Mouse (Mus musculus): ENCODE measurements around the gene Zbtb20. TPM values are rescaled to one million over a fixed set of nuclear protein-coding genes. Genes with fewer than 3 reads are reported as not detected.
A peak's percentile ranks its signal among the peaks of the same experiment; 100 is the strongest.

Gene Zbtb20
- polyA plus RNA-seq, 1 experiment from 2014 or later = 32.5 TPM

DNA sequence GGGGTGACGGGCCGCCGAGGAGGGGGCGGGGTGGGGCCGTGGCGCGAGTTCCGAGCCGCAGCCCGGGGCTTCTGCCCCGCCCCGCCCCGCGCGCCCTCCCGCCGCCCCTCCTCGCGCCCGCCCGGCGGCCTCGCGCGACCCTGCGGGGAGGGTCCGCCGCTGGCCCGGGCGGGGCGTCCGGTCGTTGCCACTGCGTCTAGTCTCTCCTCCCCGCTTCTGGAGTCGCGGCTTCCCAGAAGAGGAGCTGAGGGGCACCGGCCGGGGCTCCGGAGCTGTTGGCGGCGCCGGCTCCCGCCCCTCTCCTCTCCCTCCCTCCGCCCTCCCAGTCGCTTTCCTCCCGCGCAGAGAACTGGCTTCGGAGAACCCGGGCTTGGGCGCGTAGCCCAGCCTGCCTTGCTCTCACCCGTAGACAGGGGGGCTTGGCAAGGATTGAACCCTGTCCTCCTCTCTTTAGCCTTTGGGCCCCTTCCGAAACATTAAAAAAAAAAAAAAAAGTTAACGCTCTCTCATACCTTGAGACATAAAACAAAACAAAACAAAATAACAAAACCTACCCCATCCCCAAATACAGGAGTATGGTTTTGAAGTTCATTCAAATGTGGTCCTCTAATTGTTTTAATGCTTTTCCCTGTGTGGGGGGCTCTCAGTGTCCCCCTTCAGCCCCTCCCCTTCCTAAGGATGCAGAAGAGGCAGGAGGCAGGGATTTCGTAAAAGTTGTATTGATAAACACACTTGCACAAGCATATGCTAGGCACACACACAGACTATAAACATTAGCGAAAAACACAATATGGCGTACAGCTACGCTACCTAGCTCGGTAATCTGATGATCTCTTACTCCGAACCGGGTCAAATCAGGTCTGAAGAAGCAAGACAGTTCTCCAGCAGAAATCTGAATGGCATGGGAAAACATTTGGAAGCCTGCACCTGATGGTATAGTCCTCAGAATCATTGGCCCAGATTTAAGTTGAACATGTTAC is 630 bp downstream of the Zbtb20 start:
- 1% methylated on average over 61 of the region's 62 CpGs for WGBS
- DNase-seq (ENCODE audit: low spot score) = peak; percentile 85
- Histone ChIP-seq H3K4me1 (no peaks in the 10 kb centered on the region), H3K4me3 (peak overlapping the region; percentile 73), H3K36me3 (no peaks in the 10 kb centered on the region), H3K9me3 (no peaks in the 10 kb centered on the region), H3K27ac (peak overlapping the region; percentile 96), H3K27me3 (ENCODE audit: insufficient read depth, poor library complexity, severe bottlenecking) (no peaks in the 10 kb centered on the region)

DNA sequence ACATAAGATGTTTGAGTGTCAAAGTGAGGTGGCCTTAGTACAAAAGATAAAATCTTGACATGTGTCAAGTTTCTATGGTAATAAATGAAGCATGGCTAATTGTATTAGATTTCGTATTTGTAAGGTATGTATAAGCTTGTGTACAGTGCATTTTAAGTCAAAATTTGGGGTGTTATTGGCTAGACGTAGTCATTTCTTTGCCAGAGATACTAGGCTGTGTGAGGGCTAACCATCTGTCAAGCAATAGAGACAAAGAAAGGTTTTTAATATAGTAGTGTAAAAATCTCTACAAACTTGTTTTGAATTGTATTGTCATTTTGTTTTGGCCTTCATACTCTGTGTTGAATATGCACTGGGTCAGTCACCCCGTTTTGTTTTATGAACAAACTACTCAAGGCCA is 4.4 kb downstream of the Zbtb20 start:
- H3K27me3 ChIP-seq (ENCODE audit: insufficient read depth, poor library complexity, severe bottlenecking) = no peaks in the 10 kb centered on the region
- H3K9me3 ChIP-seq = no peaks in the 10 kb centered on the region
- H3K27ac ChIP-seq = no peak overlapping the region
- no peaks in the 10 kb centered on the region; the same call in 1 of the 2 replicates for H3K4me1 ChIP-seq
- no peak overlapping the region for H3K4me3 ChIP-seq
- 77% methylated on average over 3 of the region's 3 CpGs for WGBS
- no peaks in the 10 kb centered on the region for H3K36me3 ChIP-seq
- DNase-seq (ENCODE audit: low spot score) = no peak

DNA sequence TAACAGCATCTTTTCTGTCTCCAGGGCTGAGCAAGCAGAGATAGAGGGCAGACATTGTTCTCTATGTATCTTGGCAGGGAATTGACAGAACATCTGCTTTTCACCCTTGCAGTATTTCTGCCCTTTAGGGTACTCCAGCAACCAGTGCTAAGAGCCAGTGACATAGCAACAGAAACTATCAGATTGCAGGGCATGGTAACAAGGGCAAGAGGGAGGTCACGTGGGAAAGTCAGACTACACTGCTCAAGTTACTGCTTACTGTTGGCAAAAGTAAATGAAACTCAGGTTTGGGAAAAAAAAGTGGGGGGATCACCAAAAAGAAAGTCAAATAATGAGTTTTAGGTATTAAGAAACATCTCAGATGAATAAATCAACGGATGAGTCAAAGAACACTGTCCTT is 9.9 kb downstream of the Zbtb20 start:
- 58% methylated on average over 2 of the region's 2 CpGs for WGBS
- Histone ChIP-seq H3K4me3 (no peak overlapping the region), H3K27ac (no peak overlapping the region), H3K9me3 (no peaks in the 10 kb centered on the region), H3K27me3 (ENCODE audit: insufficient read depth, poor library complexity, severe bottlenecking) (no peaks in the 10 kb centered on the region), H3K4me1 (peaks cover 5% of the 10 kb centered on the region), H3K36me3 (no peaks in the 10 kb centered on the region)
- DNase-seq (ENCODE audit: low spot score) = no peak

DNA sequence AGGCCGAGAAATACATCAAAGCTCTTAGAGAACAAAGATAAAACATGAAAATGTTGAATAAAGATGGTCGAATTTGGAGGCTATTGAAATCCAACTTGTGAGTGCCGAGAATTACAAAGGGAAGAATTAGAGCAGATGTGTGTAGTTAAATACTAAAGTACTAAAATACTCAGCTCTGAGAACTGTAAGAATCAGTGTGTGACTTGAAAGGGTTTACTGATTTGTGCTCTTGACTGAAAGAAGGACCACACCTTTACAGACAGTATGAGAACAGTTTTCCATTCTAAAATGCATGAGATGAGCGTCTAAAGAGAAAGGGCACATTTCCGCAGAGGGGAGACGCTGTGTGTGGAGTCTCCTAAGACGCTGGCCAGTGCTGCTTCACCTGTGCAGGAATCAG is 10.3 kb downstream of the Zbtb20 start:
- Histone ChIP-seq H3K4me3 (no peak overlapping the region), H3K27me3 (ENCODE audit: insufficient read depth, poor library complexity, severe bottlenecking) (no peaks in the 10 kb centered on the region), H3K36me3 (no peaks in the 10 kb centered on the region), H3K9me3 (no peaks in the 10 kb centered on the region), H3K27ac (no peak overlapping the region), H3K4me1 (peaks cover 5% of the 10 kb centered on the region)
- DNase-seq (ENCODE audit: low spot score) = no peak
- 80% methylated on average over 7 of the region's 7 CpGs for WGBS

DNA sequence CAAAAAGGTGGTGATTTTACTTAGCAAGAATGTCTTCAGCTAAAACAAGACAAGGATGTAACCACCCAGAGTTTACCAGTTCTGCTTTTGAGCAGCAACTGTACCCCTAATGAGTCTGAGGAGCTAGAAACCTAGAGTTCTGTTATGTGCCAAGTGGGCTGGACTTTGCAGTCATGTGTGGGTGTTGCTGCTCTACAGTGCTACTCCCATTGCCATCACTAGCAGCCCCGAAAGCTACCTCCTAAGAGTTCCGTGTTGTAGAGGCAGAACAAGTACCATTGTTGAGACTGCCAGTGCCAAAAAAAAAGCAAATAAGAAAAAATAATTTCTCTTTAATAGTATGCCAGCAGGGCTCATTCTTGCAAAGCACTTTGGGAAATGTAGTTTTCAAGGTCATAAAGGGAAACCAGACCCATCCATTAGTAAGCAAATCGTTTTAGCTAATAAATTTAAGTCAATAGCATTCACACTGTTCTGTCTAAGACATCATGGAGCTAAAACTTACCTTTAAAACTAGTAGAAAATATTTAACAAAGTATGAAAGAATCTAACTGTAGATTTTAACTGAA is 21.5 kb downstream of the Zbtb20 start:
- Histone ChIP-seq H3K4me1 (no peaks in the 10 kb centered on the region), H3K27ac (no peak overlapping the region), H3K9me3 (no peaks in the 10 kb centered on the region), H3K27me3 (ENCODE audit: insufficient read depth, poor library complexity, severe bottlenecking) (no peaks in the 10 kb centered on the region), H3K36me3 (no peaks in the 10 kb centered on the region), H3K4me3 (no peak overlapping the region)
- 82% methylated on average over 3 of the region's 3 CpGs for WGBS
- DNase-seq (ENCODE audit: low spot score) = no peak

DNA sequence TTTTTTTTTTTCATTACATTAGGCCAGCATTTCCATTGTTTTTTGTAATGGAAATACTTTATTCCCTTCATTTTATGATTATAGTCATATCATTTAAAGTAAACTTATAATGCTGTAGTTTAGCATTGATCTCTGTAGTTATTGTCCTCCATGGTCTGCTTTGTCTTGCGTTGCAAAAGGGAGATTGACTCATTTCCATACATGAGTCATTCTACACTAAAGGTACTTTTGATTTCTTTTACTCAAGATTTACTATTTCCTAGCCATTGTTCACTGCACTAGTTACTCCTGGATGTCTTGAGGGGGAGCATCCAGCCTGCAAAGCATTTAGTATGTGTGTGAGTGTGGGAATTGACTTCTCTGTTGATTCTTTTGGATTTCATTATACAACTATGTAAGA is 24.6 kb downstream of the Zbtb20 start:
- DNase-seq (ENCODE audit: low spot score) = no peak
- WGBS = 80% methylated on average over 1 of the region's 1 CpGs
- no peak overlapping the region for H3K27ac ChIP-seq
- no peak overlapping the region for H3K4me3 ChIP-seq
- no peaks in the 10 kb centered on the region for H3K36me3 ChIP-seq
- no peaks in the 10 kb centered on the region for H3K27me3 ChIP-seq (ENCODE audit: insufficient read depth, poor library complexity, severe bottlenecking)
- no peaks in the 10 kb centered on the region for H3K9me3 ChIP-seq
- no peaks in the 10 kb centered on the region for H3K4me1 ChIP-seq

DNA sequence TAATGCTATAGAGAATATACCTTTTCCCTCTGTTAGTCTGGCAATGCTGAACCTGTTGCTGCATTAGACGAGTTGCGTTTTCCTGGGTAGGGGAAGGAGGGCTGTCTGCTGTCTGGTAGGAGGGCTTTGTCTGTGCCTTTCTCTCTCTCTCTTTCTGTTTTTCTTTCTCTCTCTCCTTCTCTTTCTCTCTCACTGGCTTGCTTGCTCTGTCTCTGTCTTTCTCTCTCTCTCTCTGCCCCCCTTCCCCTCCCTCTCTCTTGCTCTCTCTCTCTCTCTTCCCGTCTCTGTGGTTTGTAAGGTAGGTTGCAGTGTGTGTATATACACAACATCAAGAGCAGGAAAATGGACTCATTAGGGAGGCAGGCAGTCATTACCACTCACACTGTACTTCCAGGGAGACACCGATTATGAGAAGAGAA is 31.6 kb downstream of the Zbtb20 start:
- H3K27me3 ChIP-seq (ENCODE audit: insufficient read depth, poor library complexity, severe bottlenecking) = no peaks in the 10 kb centered on the region
- 47% methylated on average over 4 of the region's 4 CpGs for WGBS
- H3K36me3 ChIP-seq = no peaks in the 10 kb centered on the region
- H3K4me3 ChIP-seq = peak overlapping the region; percentile 27
- no peak for DNase-seq (ENCODE audit: low spot score)
- H3K27ac ChIP-seq = peak overlapping the region; percentile 78
- peaks cover 21% of the 10 kb centered on the region for H3K4me1 ChIP-seq
- H3K9me3 ChIP-seq = no peaks in the 10 kb centered on the region

DNA sequence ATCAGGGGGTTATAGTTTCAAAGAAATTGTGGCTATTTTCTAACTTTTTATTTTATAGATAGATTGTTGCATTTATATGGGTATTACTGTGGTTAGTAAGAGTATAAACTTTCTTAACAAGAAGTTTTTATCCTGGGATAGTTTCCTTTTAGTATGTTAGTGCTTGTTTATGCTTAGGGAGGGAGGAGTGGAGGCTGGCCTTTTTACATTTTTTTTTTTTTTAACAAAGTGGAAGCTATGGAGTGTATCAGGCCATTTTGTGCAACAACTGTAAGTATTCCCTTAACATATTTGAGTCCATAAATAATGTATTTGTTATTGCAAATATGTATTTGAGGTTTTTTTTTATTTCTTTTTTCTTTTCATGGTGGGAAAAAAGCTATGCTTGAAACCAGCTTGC is 32.7 kb downstream of the Zbtb20 start:
- Histone ChIP-seq H3K4me1 (peaks cover 21% of the 10 kb centered on the region), H3K36me3 (no peaks in the 10 kb centered on the region), H3K9me3 (no peaks in the 10 kb centered on the region), H3K4me3 (no peak overlapping the region), H3K27ac (no peak overlapping the region), H3K27me3 (ENCODE audit: insufficient read depth, poor library complexity, severe bottlenecking) (no peaks in the 10 kb centered on the region)
- DNase-seq (ENCODE audit: low spot score) = no peak

DNA sequence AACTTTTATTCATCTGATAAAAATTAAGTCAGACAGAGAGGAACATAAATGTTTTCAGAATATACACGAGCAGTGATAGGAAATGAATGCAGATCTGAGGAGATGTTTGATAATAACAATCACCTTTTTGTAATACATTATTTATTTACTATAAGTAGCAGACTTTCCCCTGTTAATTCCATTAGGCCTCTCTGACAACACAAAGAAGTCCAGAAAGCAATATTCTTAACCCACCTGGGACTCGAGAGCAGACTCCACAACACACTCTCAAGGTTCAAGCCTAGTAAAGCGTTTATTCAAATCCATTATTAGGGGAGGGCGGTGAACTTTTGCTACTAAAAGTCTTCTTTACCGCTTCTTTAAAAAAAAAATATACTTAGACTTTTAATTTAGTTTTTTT is 33.2 kb downstream of the Zbtb20 start:
- Histone ChIP-seq H3K9me3 (no peaks in the 10 kb centered on the region), H3K4me3 (no peak overlapping the region), H3K27ac (no peak overlapping the region), H3K36me3 (no peaks in the 10 kb centered on the region), H3K27me3 (ENCODE audit: insufficient read depth, poor library complexity, severe bottlenecking) (no peaks in the 10 kb centered on the region), H3K4me1 (peaks cover 21% of the 10 kb centered on the region)
- 88% methylated on average over 5 of the region's 5 CpGs for WGBS
- no peak for DNase-seq (ENCODE audit: low spot score)

DNA sequence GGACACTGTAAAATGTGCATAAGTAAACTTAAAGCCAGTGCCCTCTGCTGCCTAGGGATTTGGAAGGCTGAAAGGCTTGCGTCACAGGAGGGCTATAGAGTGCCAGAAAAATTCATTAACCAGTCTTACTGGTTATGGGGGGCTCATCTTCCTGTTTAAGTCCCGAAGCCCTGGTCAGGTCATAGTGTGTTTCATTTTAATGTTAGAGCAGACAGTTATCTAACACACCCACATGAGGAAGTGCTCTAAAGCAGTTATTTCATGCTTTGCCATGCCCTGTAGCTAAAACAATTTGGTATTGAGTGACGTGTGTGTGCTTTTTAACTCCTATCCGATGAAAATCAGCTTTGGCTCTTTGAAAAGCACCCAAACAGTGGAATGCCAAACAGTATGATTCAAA is 34.3 kb downstream of the Zbtb20 start:
- no peak overlapping the region for H3K27ac ChIP-seq
- 62% methylated on average over 4 of the region's 4 CpGs for WGBS
- H3K4me1 ChIP-seq = peaks cover 21% of the 10 kb centered on the region
- H3K4me3 ChIP-seq = no peak overlapping the region
- no peaks in the 10 kb centered on the region for H3K27me3 ChIP-seq (ENCODE audit: insufficient read depth, poor library complexity, severe bottlenecking)
- no peaks in the 10 kb centered on the region for H3K9me3 ChIP-seq
- no peaks in the 10 kb centered on the region for H3K36me3 ChIP-seq
- no peak for DNase-seq (ENCODE audit: low spot score)

DNA sequence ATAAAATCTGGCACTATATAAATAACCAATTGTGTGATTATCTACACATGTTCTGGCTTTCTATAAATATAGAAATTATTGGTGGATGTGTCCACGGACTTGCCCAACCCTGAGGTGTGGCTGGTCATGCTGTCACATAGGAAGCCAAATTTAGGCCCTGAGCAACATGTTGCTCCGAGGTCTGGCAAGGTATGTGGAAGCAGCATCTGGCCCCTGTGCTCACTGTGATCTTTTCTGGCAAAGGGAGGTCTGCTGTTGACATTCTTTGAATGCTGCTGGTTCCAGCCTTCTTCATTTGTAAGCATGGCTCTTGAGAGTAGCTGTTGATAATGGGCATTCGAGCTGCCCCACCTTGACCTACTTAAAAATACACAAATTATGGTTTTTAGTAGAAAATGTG is 35.0 kb downstream of the Zbtb20 start:
- Histone ChIP-seq H3K4me1 (peaks cover 21% of the 10 kb centered on the region), H3K9me3 (no peaks in the 10 kb centered on the region), H3K27me3 (ENCODE audit: insufficient read depth, poor library complexity, severe bottlenecking) (no peaks in the 10 kb centered on the region), H3K36me3 (no peaks in the 10 kb centered on the region), H3K4me3 (no peak overlapping the region), H3K27ac (no peak overlapping the region)
- no peak for DNase-seq (ENCODE audit: low spot score)
- 37% methylated on average over 3 of the region's 3 CpGs for WGBS

DNA sequence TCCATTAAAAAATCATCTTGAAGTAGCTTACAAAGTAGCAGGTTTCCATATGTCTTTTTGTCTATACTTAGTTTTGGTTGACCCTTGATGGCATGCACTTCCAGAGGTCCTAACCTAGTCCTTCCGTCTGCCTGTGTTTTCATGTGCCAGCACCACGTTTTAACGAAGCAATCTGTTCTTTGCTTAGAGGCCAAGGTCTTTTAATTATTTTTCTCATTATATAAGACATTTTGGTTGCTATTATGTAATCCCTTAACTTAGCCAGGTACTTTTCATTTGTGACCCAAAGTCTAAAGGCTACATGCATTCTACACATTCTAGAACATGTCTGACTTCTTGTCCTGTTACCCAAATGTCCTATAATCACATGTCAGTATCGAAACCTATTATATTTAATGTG is 35.6 kb downstream of the Zbtb20 start:
- WGBS = 81% methylated on average over 4 of the region's 4 CpGs
- Histone ChIP-seq H3K9me3 (no peaks in the 10 kb centered on the region), H3K4me1 (peaks cover 21% of the 10 kb centered on the region), H3K4me3 (no peak overlapping the region), H3K27ac (no peak overlapping the region), H3K36me3 (no peaks in the 10 kb centered on the region), H3K27me3 (ENCODE audit: insufficient read depth, poor library complexity, severe bottlenecking) (no peaks in the 10 kb centered on the region)
- no peak for DNase-seq (ENCODE audit: low spot score)

DNA sequence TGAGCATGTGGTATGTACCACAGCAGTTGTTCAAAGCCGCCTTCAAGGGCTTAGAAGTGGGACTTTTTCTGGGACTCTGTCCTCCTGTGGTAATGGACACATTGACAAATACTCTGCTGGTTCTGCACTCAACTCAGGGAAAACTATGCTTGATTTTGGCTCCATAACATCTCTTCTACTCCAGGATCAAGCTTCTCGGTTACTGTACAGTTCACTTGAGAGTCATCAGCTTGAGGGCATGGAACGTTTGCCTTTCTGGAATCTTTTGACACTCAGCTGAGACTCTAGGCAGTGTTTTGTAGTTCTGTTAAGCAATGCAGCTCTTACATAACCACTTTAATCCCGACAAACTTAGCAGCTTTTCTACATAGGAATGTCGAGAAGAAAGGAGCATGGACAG is 36.1 kb downstream of the Zbtb20 start:
- DNase-seq (ENCODE audit: low spot score) = no peak
- Histone ChIP-seq H3K9me3 (no peaks in the 10 kb centered on the region), H3K27ac (no peak overlapping the region), H3K27me3 (ENCODE audit: insufficient read depth, poor library complexity, severe bottlenecking) (no peaks in the 10 kb centered on the region), H3K4me3 (no peak overlapping the region), H3K36me3 (no peaks in the 10 kb centered on the region), H3K4me1 (peaks cover 21% of the 10 kb centered on the region)
- 73% methylated on average over 5 of the region's 5 CpGs for WGBS
